Mouse (Mus musculus): ENCODE measurements at regions not wholly inside any gene's neighbourhood (a gene's known extent, or its start where the extent isn't known, plus 50 kb on each side); places are given as distances from the start of the nearest gene placed in this dataset.

- DNase-seq (ENCODE audit: low spot score): peak; percentile 27
Observed at GRCm38 (mm10) chr3:151366302-151366701, 71.4 kb upstream of the Adgrl4 start.

- no peak for DNase-seq (ENCODE audit: low spot score)
Observed at GRCm38 (mm10) chr3:151366707-151367306, 70.9 kb upstream of the Adgrl4 start.

- no peak for DNase-seq (ENCODE audit: low spot score)
Observed at GRCm38 (mm10) chr3:151383326-151384019, 54.2 kb upstream of the Adgrl4 start.

- DNase-seq (ENCODE audit: low spot score): no peak
Observed at GRCm38 (mm10) chr3:151384850-151385249, 52.8 kb upstream of the Adgrl4 start.

GRCm38 (mm10) chr3:151386103-151386502 lies 51.6 kb upstream of the Adgrl4 start:
- DNase-seq (ENCODE audit: low spot score): no peak
